Mouse (Mus musculus): Measurements from ENCODE around the gene Zc3h7b. TPM values are rescaled to one million over a fixed set of nuclear protein-coding genes. Genes with fewer than 3 reads are reported as not detected.

The Zc3h7b gene
- total RNA-seq, 4 experiments from 2014 or later = 147 to 167 (median 158) TPM

GRCm38 (mm10) chr15:81813986-81814705, 69.3 kb downstream of the Zc3h7b start:
- DNase-seq (ENCODE audit: low spot score in 2 of 2) = no peak

GRCm38 (mm10) chr15:81814716-81815370, 70.0 kb downstream of the Zc3h7b start:
- peak in 1 of 2 experiments; percentile 46 for DNase-seq (ENCODE audit: low spot score in 2 of 2)

GRCm38 (mm10) chr15:81818404-81818803, 73.5 kb downstream of the Zc3h7b start:
- DNase-seq (ENCODE audit: low spot score in 2 of 2) = no peak

GRCm38 (mm10) chr15:81822631-81823030, 77.8 kb downstream of the Zc3h7b start:
- no peak for DNase-seq (ENCODE audit: low spot score in 2 of 2)

- no peak for DNase-seq (ENCODE audit: low spot score in 2 of 2)
Observed at GRCm38 (mm10) chr15:81824832-81825231, 80.0 kb downstream of the Zc3h7b start.

- no peak for DNase-seq (ENCODE audit: low spot score in 2 of 2)
Observed at GRCm38 (mm10) chr15:81828426-81829207, 83.8 kb downstream of the Zc3h7b start.

- no peak for DNase-seq (ENCODE audit: low spot score in 2 of 2)
Observed at GRCm38 (mm10) chr15:81829208-81829580, 84.3 kb downstream of the Zc3h7b start.

- DNase-seq (ENCODE audit: low spot score in 2 of 2) = no peak
Observed at GRCm38 (mm10) chr15:81830530-81830929, 85.7 kb downstream of the Zc3h7b start.

GRCm38 (mm10) chr15:81831136-81831825, 86.4 kb downstream of the Zc3h7b start:
- DNase-seq (ENCODE audit: low spot score in 2 of 2) = peak; percentile 73 to 80

- DNase-seq (ENCODE audit: low spot score in 2 of 2) = no peak
Observed at GRCm38 (mm10) chr15:81832219-81832618, 87.4 kb downstream of the Zc3h7b start.

- DNase-seq (ENCODE audit: low spot score in 2 of 2) = no peak
Observed at GRCm38 (mm10) chr15:81833481-81833880, 88.6 kb downstream of the Zc3h7b start.

- DNase-seq (ENCODE audit: low spot score in 2 of 2) = no peak
Observed at GRCm38 (mm10) chr15:81834171-81834841, 89.4 kb downstream of the Zc3h7b start.

GRCm38 (mm10) chr15:81835007-81835880, 90.4 kb downstream of the Zc3h7b start:
- no peak for DNase-seq (ENCODE audit: low spot score in 2 of 2)

- peak; percentile 75 to 95 for DNase-seq (ENCODE audit: low spot score in 2 of 2)
Observed at GRCm38 (mm10) chr15:81836124-81836821, 91.4 kb downstream of the Zc3h7b start.

GRCm38 (mm10) chr15:81836966-81837920, 92.4 kb downstream of the Zc3h7b start:
- DNase-seq (ENCODE audit: low spot score in 2 of 2) = no peak

- DNase-seq (ENCODE audit: low spot score in 2 of 2) = no peak
Observed at GRCm38 (mm10) chr15:81838554-81839235, 93.8 kb downstream of the Zc3h7b start.

- peak in 1 of 2 experiments; percentile 86 for DNase-seq (ENCODE audit: low spot score in 2 of 2)
Observed at GRCm38 (mm10) chr15:81839634-81840033, 94.8 kb downstream of the Zc3h7b start.

- DNase-seq (ENCODE audit: low spot score in 2 of 2) = no peak
Observed at GRCm38 (mm10) chr15:81840306-81840705, 95.4 kb downstream of the Zc3h7b start.

Data from left cerebral cortex, adult 8-10 months (tissue).